Mouse (Mus musculus): ENCODE measurements around the gene Rai14.

DNA sequence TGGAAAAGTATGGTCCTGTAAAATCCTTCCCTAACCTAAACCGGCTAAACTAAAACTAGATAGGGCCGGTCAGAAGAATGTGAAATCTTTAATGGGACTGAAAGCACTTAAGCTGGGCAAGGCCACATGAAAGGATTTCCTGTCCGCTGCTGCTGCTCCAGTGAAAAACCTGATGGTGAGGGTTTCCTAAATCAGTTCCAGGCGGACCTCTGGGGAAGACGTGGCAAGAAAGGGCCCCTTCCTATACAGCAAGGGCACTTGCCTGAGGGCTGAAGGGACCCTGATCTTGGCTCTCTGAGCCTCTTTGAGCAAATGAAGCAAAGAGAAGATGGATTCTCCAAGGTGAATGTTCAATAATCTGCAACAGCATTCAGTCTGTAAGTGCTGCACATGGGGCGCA, 80.2 kb downstream of the Rai14 start:
- TF ChIP-seq CTCF (IDR thresholded peaks at IDR 0.05; ENCODE audit: borderline replicate concordance, insufficient read depth, low read depth, low read length) (no peak), POLR2A (IDR thresholded peaks at IDR 0.05; ENCODE audit: borderline replicate concordance, insufficient read depth, low read length) (no peak)

All from cerebellum, adult 2 months (tissue).